Mouse (Mus musculus): ENCODE measurements at regions not wholly inside any gene's neighbourhood (a gene's known extent, or its start where the extent isn't known, plus 50 kb on each side); places are given as distances from the start of the nearest gene placed in this dataset.

DNA sequence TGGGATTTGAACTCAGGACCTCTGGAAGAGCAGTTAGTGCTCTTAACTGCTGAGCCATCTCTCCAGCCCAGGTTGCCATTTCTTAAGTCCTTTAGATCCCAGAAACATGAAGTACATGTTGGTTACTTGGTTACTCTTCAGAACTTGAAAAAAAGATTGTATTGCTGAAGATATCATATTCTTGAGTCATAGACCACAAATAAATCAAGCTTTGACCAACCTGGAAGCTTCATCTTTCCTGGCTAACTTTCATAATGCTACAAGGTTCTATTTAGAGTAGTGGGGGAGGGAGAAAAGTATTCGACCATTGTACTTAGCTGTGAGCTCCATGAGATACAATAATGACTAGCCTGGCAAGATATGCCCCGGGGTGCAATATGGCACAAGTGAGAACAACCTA lies 90.9 kb upstream of the Cdkn2b start:
- no peak for ATAC-seq (replicated peaks; ENCODE audit: extremely low read depth, insufficient read depth, low FRiP score)
- Histone ChIP-seq H3K4me3 (ENCODE audit: low read length) (no peak overlapping the region), H3K36me3 (ENCODE audit: control insufficient read depth, insufficient read depth) (no peaks in the 10 kb centered on the region), H3K9ac (ENCODE audit: low read length) (no peak overlapping the region), H3K4me2 (ENCODE audit: low read depth, low read length) (no peak overlapping the region), H3K9me3 (replicated peaks; ENCODE audit: control insufficient read depth, low read length) (no peaks in the 10 kb centered on the region), H3K27ac (ENCODE audit: low read length) (no peak overlapping the region), H3K27me3 (ENCODE audit: control insufficient read depth, insufficient read depth, low read length) (no peaks in the 10 kb centered on the region), H3K4me1 (ENCODE audit: control insufficient read depth, insufficient read depth, low read length) (no peaks in the 10 kb centered on the region)
- WGBS, result 77% methylated on average over 2 of the region's 2 CpGs

GRCm38 (mm10) chr4:89400342-89400741 lies 89.5 kb upstream of the Cdkn2b start:
- no peak for ATAC-seq (replicated peaks; ENCODE audit: extremely low read depth, insufficient read depth, low FRiP score)
- WGBS, result 71% methylated on average over 3 of the region's 3 CpGs
- Histone ChIP-seq H3K27ac (ENCODE audit: low read length) (no peak overlapping the region), H3K36me3 (ENCODE audit: control insufficient read depth, insufficient read depth) (no peaks in the 10 kb centered on the region), H3K4me2 (ENCODE audit: low read depth, low read length) (no peak overlapping the region), H3K9ac (ENCODE audit: low read length) (no peak overlapping the region), H3K4me3 (ENCODE audit: low read length) (no peak overlapping the region), H3K27me3 (ENCODE audit: control insufficient read depth, insufficient read depth, low read length) (no peaks in the 10 kb centered on the region), H3K4me1 (ENCODE audit: control insufficient read depth, insufficient read depth, low read length) (no peaks in the 10 kb centered on the region), H3K9me3 (replicated peaks; ENCODE audit: control insufficient read depth, low read length) (no peaks in the 10 kb centered on the region)

DNA sequence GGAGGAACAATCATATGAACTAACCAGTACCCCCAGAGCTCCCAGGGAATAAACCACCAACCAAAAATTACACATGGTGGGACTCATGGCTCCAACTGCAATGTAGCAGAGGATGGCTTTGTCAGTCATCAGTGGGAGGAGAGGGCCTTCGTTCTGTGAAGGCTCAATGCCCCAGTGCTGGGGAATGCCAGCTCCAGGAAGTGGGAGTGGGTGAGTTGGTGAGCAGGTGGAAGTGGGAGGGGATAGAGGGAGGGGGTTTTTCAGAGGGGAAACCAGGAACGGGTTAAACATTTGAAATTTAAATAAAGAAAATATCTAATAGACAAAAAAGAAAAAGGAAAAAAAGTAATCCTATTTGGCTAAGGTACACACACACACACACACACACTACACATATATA lies 88.4 kb upstream of the Cdkn2b start:
- Histone ChIP-seq H3K4me3 (ENCODE audit: low read length) (no peak overlapping the region), H3K9me3 (replicated peaks; ENCODE audit: control insufficient read depth, low read length) (no peaks in the 10 kb centered on the region), H3K27ac (ENCODE audit: low read length) (no peak overlapping the region), H3K36me3 (ENCODE audit: control insufficient read depth, insufficient read depth) (no peaks in the 10 kb centered on the region), H3K4me1 (ENCODE audit: control insufficient read depth, insufficient read depth, low read length) (no peaks in the 10 kb centered on the region), H3K4me2 (ENCODE audit: low read depth, low read length) (no peak overlapping the region), H3K9ac (ENCODE audit: low read length) (no peak overlapping the region), H3K27me3 (ENCODE audit: control insufficient read depth, insufficient read depth, low read length) (no peaks in the 10 kb centered on the region)
- WGBS, result 61% methylated on average over 2 of the region's 2 CpGs
- ATAC-seq (replicated peaks; ENCODE audit: extremely low read depth, insufficient read depth, low FRiP score), result no peak

GRCm38 (mm10) chr4:89396020-89396419 lies 85.2 kb upstream of the Cdkn2b start:
- H3K4me3 ChIP-seq (ENCODE audit: low read length), result no peak overlapping the region
- H3K9ac ChIP-seq (ENCODE audit: low read length), result no peak overlapping the region
- WGBS, result 84% methylated on average over 2 of the region's 2 CpGs
- H3K27me3 ChIP-seq (ENCODE audit: control insufficient read depth, insufficient read depth, low read length), result no peaks in the 10 kb centered on the region
- H3K9me3 ChIP-seq (replicated peaks; ENCODE audit: control insufficient read depth, low read length), result no peaks in the 10 kb centered on the region
- H3K36me3 ChIP-seq (ENCODE audit: control insufficient read depth, insufficient read depth), result no peaks in the 10 kb centered on the region
- H3K4me2 ChIP-seq (ENCODE audit: low read depth, low read length), result no peak overlapping the region
- H3K4me1 ChIP-seq (ENCODE audit: control insufficient read depth, insufficient read depth, low read length), result no peaks in the 10 kb centered on the region
- no peak overlapping the region for H3K27ac ChIP-seq (ENCODE audit: low read length)
- no peak for ATAC-seq (replicated peaks; ENCODE audit: extremely low read depth, insufficient read depth, low FRiP score)

GRCm38 (mm10) chr4:89395336-89395735 lies 84.5 kb upstream of the Cdkn2b start:
- H3K9ac ChIP-seq (ENCODE audit: low read length), result no peak overlapping the region
- no peaks in the 10 kb centered on the region for H3K9me3 ChIP-seq (replicated peaks; ENCODE audit: control insufficient read depth, low read length)
- H3K4me2 ChIP-seq (ENCODE audit: low read depth, low read length), result no peak overlapping the region
- no peaks in the 10 kb centered on the region for H3K4me1 ChIP-seq (ENCODE audit: control insufficient read depth, insufficient read depth, low read length)
- ATAC-seq (replicated peaks; ENCODE audit: extremely low read depth, insufficient read depth, low FRiP score), result no peak
- H3K4me3 ChIP-seq (ENCODE audit: low read length), result no peak overlapping the region
- no peaks in the 10 kb centered on the region for H3K27me3 ChIP-seq (ENCODE audit: control insufficient read depth, insufficient read depth, low read length)
- H3K27ac ChIP-seq (ENCODE audit: low read length), result no peak overlapping the region
- no peaks in the 10 kb centered on the region for H3K36me3 ChIP-seq (ENCODE audit: control insufficient read depth, insufficient read depth)

GRCm38 (mm10) chr4:89393251-89393711 lies 82.4 kb upstream of the Cdkn2b start:
- no peaks in the 10 kb centered on the region for H3K36me3 ChIP-seq (ENCODE audit: control insufficient read depth, insufficient read depth)
- no peak overlapping the region for H3K4me2 ChIP-seq (ENCODE audit: low read depth, low read length)
- 75% methylated on average over 2 of the region's 2 CpGs for WGBS
- no peak overlapping the region for H3K4me3 ChIP-seq (ENCODE audit: low read length)
- H3K9me3 ChIP-seq (replicated peaks; ENCODE audit: control insufficient read depth, low read length), result no peaks in the 10 kb centered on the region
- H3K9ac ChIP-seq (ENCODE audit: low read length), result no peak overlapping the region
- no peaks in the 10 kb centered on the region for H3K27me3 ChIP-seq (ENCODE audit: control insufficient read depth, insufficient read depth, low read length)
- no peak for ATAC-seq (replicated peaks; ENCODE audit: extremely low read depth, insufficient read depth, low FRiP score)
- no peaks in the 10 kb centered on the region for H3K4me1 ChIP-seq (ENCODE audit: control insufficient read depth, insufficient read depth, low read length)
- H3K27ac ChIP-seq (ENCODE audit: low read length), result no peak overlapping the region

DNA sequence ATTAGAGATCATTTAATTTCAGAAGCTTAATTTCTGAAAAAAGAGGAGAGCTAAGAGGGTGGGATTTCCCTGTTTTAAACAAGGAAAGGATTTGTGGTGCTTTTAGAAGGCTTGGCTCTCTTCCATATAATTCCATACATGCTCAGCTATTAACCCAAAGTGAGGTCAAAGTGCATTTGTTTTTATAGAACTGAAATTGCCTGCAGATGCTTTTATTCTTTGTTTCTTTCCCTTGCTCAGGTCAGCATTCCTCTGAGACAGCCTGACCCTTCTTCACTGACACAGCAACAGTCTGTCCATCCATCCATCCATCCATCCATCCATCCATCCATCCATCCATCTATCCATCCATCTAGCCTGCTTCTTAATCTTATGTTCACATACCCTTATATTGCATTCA lies 82.0 kb upstream of the Cdkn2b start:
- Histone ChIP-seq H3K9me3 (replicated peaks; ENCODE audit: control insufficient read depth, low read length) (no peaks in the 10 kb centered on the region), H3K4me1 (ENCODE audit: control insufficient read depth, insufficient read depth, low read length) (no peaks in the 10 kb centered on the region), H3K4me3 (ENCODE audit: low read length) (no peak overlapping the region), H3K36me3 (ENCODE audit: control insufficient read depth, insufficient read depth) (no peaks in the 10 kb centered on the region), H3K9ac (ENCODE audit: low read length) (no peak overlapping the region), H3K27ac (ENCODE audit: low read length) (no peak overlapping the region), H3K4me2 (ENCODE audit: low read depth, low read length) (no peak overlapping the region), H3K27me3 (ENCODE audit: control insufficient read depth, insufficient read depth, low read length) (no peaks in the 10 kb centered on the region)
- no peak for ATAC-seq (replicated peaks; ENCODE audit: extremely low read depth, insufficient read depth, low FRiP score)

- no peak overlapping the region for H3K27ac ChIP-seq (ENCODE audit: low read length)
- no peaks in the 10 kb centered on the region for H3K27me3 ChIP-seq (ENCODE audit: control insufficient read depth, insufficient read depth, low read length)
- ATAC-seq (replicated peaks; ENCODE audit: extremely low read depth, insufficient read depth, low FRiP score), result no peak
- H3K4me1 ChIP-seq (ENCODE audit: control insufficient read depth, insufficient read depth, low read length), result no peaks in the 10 kb centered on the region
- H3K36me3 ChIP-seq (ENCODE audit: control insufficient read depth, insufficient read depth), result no peaks in the 10 kb centered on the region
- H3K4me2 ChIP-seq (ENCODE audit: low read depth, low read length), result no peak overlapping the region
- no peaks in the 10 kb centered on the region for H3K9me3 ChIP-seq (replicated peaks; ENCODE audit: control insufficient read depth, low read length)
- no peak overlapping the region for H3K4me3 ChIP-seq (ENCODE audit: low read length)
- H3K9ac ChIP-seq (ENCODE audit: low read length), result no peak overlapping the region
- 73% methylated on average over 9 of the region's 9 CpGs for WGBS
Observed at GRCm38 (mm10) chr4:89391463-89392308, 80.8 kb upstream of the Cdkn2b start.

GRCm38 (mm10) chr4:89383548-89383947 lies 72.7 kb upstream of the Cdkn2b start:
- 86% methylated on average over 3 of the region's 3 CpGs for WGBS
- Histone ChIP-seq H3K4me3 (ENCODE audit: low read length) (no peak overlapping the region), H3K9ac (ENCODE audit: low read length) (no peak overlapping the region), H3K9me3 (replicated peaks; ENCODE audit: control insufficient read depth, low read length) (no peaks in the 10 kb centered on the region), H3K36me3 (ENCODE audit: control insufficient read depth, insufficient read depth) (no peaks in the 10 kb centered on the region), H3K27me3 (ENCODE audit: control insufficient read depth, insufficient read depth, low read length) (no peaks in the 10 kb centered on the region), H3K27ac (ENCODE audit: low read length) (no peak overlapping the region), H3K4me2 (ENCODE audit: low read depth, low read length) (no peak overlapping the region), H3K4me1 (ENCODE audit: control insufficient read depth, insufficient read depth, low read length) (no peaks in the 10 kb centered on the region)
- no peak for ATAC-seq (replicated peaks; ENCODE audit: extremely low read depth, insufficient read depth, low FRiP score)

Data from heart, embryonic 16.5 days (tissue).